Mouse (Mus musculus) heart, postnatal 25 days (tissue): Measurements from ENCODE around the gene 2310022A10Rik. TPM values are rescaled to one million over a fixed set of nuclear protein-coding genes. Genes with fewer than 3 reads are reported as not detected.
A peak's percentile ranks its signal among the peaks of the same experiment; 100 is the strongest.
"Not testable (repeated sequence)": the region's sequence is repeated elsewhere in the genome, so short reads cannot be mapped to it uniquely, and the experiment has no call there.

ENCODE experiments used
- DNase-seq: peaks from one replicate; pipeline ENCODE4 v3.0.0; 2022; ENCODE audit warnings: low spot score
- intact Hi-C: fragments of 180-260 bp; cut with DNase I; formaldehyde crosslinking; loops from one replicate; pipeline ENCODE4 v1.15.1; 2025
- total RNA-seq, 2 experiments: library from RNA; stranded (reverse); gene quantifications; 2 replicates each; pipeline ENCODE4 v1.2.3; 2021

The 2310022A10Rik gene
- total RNA-seq, 2 experiments from 2014 or later, result 64.6 to 71.9 TPM

GRCm38 (mm10) chr7:27607580-27607979 is 54.5 kb downstream of the 2310022A10Rik start:
- intact Hi-C loops, result no loop called here

GRCm38 (mm10) chr7:27608130-27608529 is 55.1 kb downstream of the 2310022A10Rik start:
- DNase-seq, result no peak

More at GRCm38 (mm10) chr7:27607580-27607979, 54.5 kb downstream of the 2310022A10Rik start:
- peak; percentile 64 for DNase-seq

GRCm38 (mm10) chr7:27609285-27609684 is 56.3 kb downstream of the 2310022A10Rik start:
- DNase-seq, result no peak
- intact Hi-C loops, result no loop called here

More at GRCm38 (mm10) chr7:27608130-27608529, 55.1 kb downstream of the 2310022A10Rik start:
- intact Hi-C loops, result no loop called here

- intact Hi-C loops, result no loop called here
- DNase-seq, result no peak
Observed at GRCm38 (mm10) chr7:27609688-27610087, 56.7 kb downstream of the 2310022A10Rik start.

GRCm38 (mm10) chr7:27610370-27610769 is 57.3 kb downstream of the 2310022A10Rik start:
- DNase-seq, result no peak
- intact Hi-C loops, result no loop called here

GRCm38 (mm10) chr7:27610871-27611270 is 57.8 kb downstream of the 2310022A10Rik start:
- no peak for DNase-seq

GRCm38 (mm10) chr7:27612940-27613339 is 59.9 kb downstream of the 2310022A10Rik start:
- intact Hi-C loops, result no loop called here

More at GRCm38 (mm10) chr7:27610871-27611270, 57.8 kb downstream of the 2310022A10Rik start:
- intact Hi-C loops, result no loop called here

GRCm38 (mm10) chr7:27613751-27614499 is 60.9 kb downstream of the 2310022A10Rik start:
- DNase-seq, result no peak
- intact Hi-C loops, result no loop called here

More at GRCm38 (mm10) chr7:27612940-27613339, 59.9 kb downstream of the 2310022A10Rik start:
- no peak for DNase-seq

GRCm38 (mm10) chr7:27621028-27621427 is 68.0 kb downstream of the 2310022A10Rik start:
- intact Hi-C loops, result no loop called here
- DNase-seq, result no peak

- DNase-seq, result no peak
- intact Hi-C loops, result no loop called here
Observed at GRCm38 (mm10) chr7:27622234-27622633, 69.2 kb downstream of the 2310022A10Rik start.

- intact Hi-C loops, result no loop called here
- no peak for DNase-seq
Observed at GRCm38 (mm10) chr7:27624967-27625366, 71.9 kb downstream of the 2310022A10Rik start.

GRCm38 (mm10) chr7:27627707-27628106 is 74.7 kb downstream of the 2310022A10Rik start:
- intact Hi-C loops, result no loop called here
- no peak for DNase-seq

GRCm38 (mm10) chr7:27628190-27628589 is 75.2 kb downstream of the 2310022A10Rik start:
- DNase-seq, result no peak
- intact Hi-C loops, result no loop called here

- DNase-seq, intact Hi-C loops: not testable (repeated sequence)
Observed at GRCm38 (mm10) chr7:27628816-27629215, 75.8 kb downstream of the 2310022A10Rik start.

- intact Hi-C loops, result no loop called here
- DNase-seq, result no peak
Observed at GRCm38 (mm10) chr7:27631439-27631838, 78.4 kb downstream of the 2310022A10Rik start.

Other genes starting within 250 kb of the 2310022A10Rik start
- gene Ltbp4, start 215.5 kb upstream of the 2310022A10Rik start, total RNA-seq, result 100 to 1,000 TPM; 210 to 247 TPM
- gene Shkbp1, start 197.2 kb upstream of the 2310022A10Rik start, total RNA-seq, result 1 to 10 TPM; 6.4 to 8.2 TPM
- gene Gm20479, start 195.8 kb upstream of the 2310022A10Rik start, total RNA-seq, result not detected
- gene Sptbn4, start 105.5 kb upstream of the 2310022A10Rik start, total RNA-seq, result under 1 TPM; 0.08 to 0.42 TPM
- 10 to 100 TPM; 30.1 to 30.5 TPM for gene Blvrb, start 105.3 kb upstream of the 2310022A10Rik start, total RNA-seq
- gene Sertad3, start 79.5 kb upstream of the 2310022A10Rik start, total RNA-seq, result 1 to 10 TPM; 6.4 to 8.0 TPM
- gene Sertad1, start 66.3 kb upstream of the 2310022A10Rik start, total RNA-seq, result 10 to 100 TPM in 1 of 2 experiments, 1 to 10 TPM in 1; 7.9 to 13.0 TPM
- 1 to 10 TPM; 1.2 to 1.6 TPM for gene Prx, start 53.9 kb upstream of the 2310022A10Rik start, total RNA-seq
- under 1 TPM; 0.13 to 0.17 TPM for gene Hipk4, start 30.0 kb upstream of the 2310022A10Rik start, total RNA-seq
- 10 to 100 TPM; 23.3 to 27.1 TPM for gene Pld3, start within 50 bp of the 2310022A10Rik start, total RNA-seq
- gene Akt2, start 38.3 kb downstream of the 2310022A10Rik start, total RNA-seq, result 100 to 1,000 TPM; 166 to 177 TPM
- not detected for gene Ttc9b, start 100.7 kb downstream of the 2310022A10Rik start, total RNA-seq
- gene Map3k10, start 121.4 kb downstream of the 2310022A10Rik start, total RNA-seq, result 10 to 100 TPM; 21.9 to 22.2 TPM
- under 1 TPM; 0.39 to 0.88 TPM for gene Zfp607b, start 136.1 kb downstream of the 2310022A10Rik start, total RNA-seq
- gene Zfp60, start 178.2 kb downstream of the 2310022A10Rik start, total RNA-seq, result 1 to 10 TPM; 8.2 to 8.9 TPM